Mouse (Mus musculus) ES-E14 (cell line): ENCODE measurements around the gene Slc2a8. TPM values are rescaled to one million over a fixed set of nuclear protein-coding genes. Genes with fewer than 3 reads are reported as not detected.

ENCODE experiments used
- DNase-seq: peaks from one replicate; pipeline ENCODE4 v3.0.0-alpha.2; 2013; ENCODE audit warnings: low read depth, low spot score
- H3K27ac ChIP-seq: 2 replicates; pipeline ENCODE4 v1.5.1; 2012; ENCODE audit warnings: low read depth, mild to moderate bottlenecking, low read length, moderate library complexity, mixed read lengths; ENCODE audit not compliant: poor library complexity, insufficient read depth, severe bottlenecking
- H3K36me3 ChIP-seq: 2 replicates; pipeline ENCODE4 v1.6.1; 2012; ENCODE audit warnings: mild to moderate bottlenecking, low read length, moderate library complexity, mixed read lengths; ENCODE audit not compliant: control insufficient read depth, poor library complexity, insufficient read depth, severe bottlenecking
- H3K4me1 ChIP-seq, 2 experiments: fragments of 150-350 bp in 1 of 2; sonication (generic) in 1 of 2; 2 replicates each; pipeline ENCODE4 v1.6.1; 2012; ENCODE audit warnings: low read length in 2 of 2, mild to moderate bottlenecking in 1 of 2, mixed read lengths in 1 of 2; ENCODE audit not compliant: control insufficient read depth in 2 of 2, insufficient read depth in 2 of 2, poor library complexity in 1 of 2
- H3K4me3 ChIP-seq, 2 experiments: fragments of 150-350 bp in 1 of 2; sonication (generic) in 1 of 2; 2 replicates each; pipeline ENCODE4 v1.5.1; 2012; ENCODE audit warnings: low read length in 2 of 2, low read depth in 1 of 2, mild to moderate bottlenecking in 1 of 2, mixed read lengths in 1 of 2; ENCODE audit not compliant: insufficient read depth in 1 of 2, poor library complexity in 1 of 2, severe bottlenecking in 1 of 2
- H3K9ac ChIP-seq: 2 replicates; pipeline ENCODE4 v1.6.1; 2012; ENCODE audit warnings: low read depth, mild to moderate bottlenecking, low read length, mixed read lengths; ENCODE audit not compliant: poor library complexity, insufficient read depth, severe bottlenecking
- H3K9me3 ChIP-seq: fragments of 150-350 bp; sonication (generic); 2 replicates; pipeline ENCODE4 v1.6.1; 2012; ENCODE audit warnings: low read depth, mild to moderate bottlenecking, low read length; ENCODE audit not compliant: control insufficient read depth, insufficient read depth
- CHD2 ChIP-seq: IDR thresholded peaks from 2 replicates; pipeline ENCODE4 v1.6.1; 2014; ENCODE audit warnings: mild to moderate bottlenecking, low read depth, low read length, inconsistent platforms
- HCFC1 ChIP-seq: IDR thresholded peaks from 2 replicates; pipeline ENCODE4 v1.6.1; 2012; ENCODE audit warnings: low read length, inconsistent platforms, borderline replicate concordance; ENCODE audit not compliant: insufficient read depth
- MAFK ChIP-seq: IDR thresholded peaks from 2 replicates; pipeline ENCODE4 v1.6.1; 2014; ENCODE audit warnings: mild to moderate bottlenecking, low read depth, low read length, inconsistent platforms; ENCODE audit not compliant: insufficient read depth
- ZC3H11A ChIP-seq: IDR thresholded peaks from 2 replicates; pipeline ENCODE4 v1.6.1; 2012; ENCODE audit warnings: low read depth, mild to moderate bottlenecking, inconsistent platforms, low read length, borderline replicate concordance
- ZNF384 ChIP-seq: IDR thresholded peaks from 2 replicates; pipeline ENCODE4 v1.6.1; 2012; ENCODE audit warnings: low read depth, low read length, inconsistent platforms
- in situ Hi-C, 2 experiments: fragments of 600-800 bp; cut with MboI; formaldehyde crosslinking; loops; one replicate each; pipeline ENCODE4 v1.15.1; 2025; ENCODE audit warnings: low sequenced_read_pairs in 2 of 2, inconsistent platforms in 1 of 2; ENCODE audit not compliant: unreplicated experiment in 2 of 2
- total RNA-seq: library from RNA; depleted of rRNA; stranded (reverse); fragments of 300-350 nt; gene quantifications from 2 replicates; pipeline ENCODE4 v1.2.3, GENCODE M21; 2012

Gene Slc2a8
- total RNA-seq, 1 experiment, result 25.7 TPM

- in situ Hi-C loops, result no loop called here
- H3K27ac ChIP-seq, result no peak overlapping the region
- TF ChIP-seq ZC3H11A (no peak), HCFC1 (no peak), CHD2 (no peak), MAFK (no peak), ZNF384 (no peak)
- H3K36me3 ChIP-seq, result peaks cover 28% of the 10 kb centered on the region; the same call in 1 of the 2 replicates
- H3K4me3 ChIP-seq, result 0 out of 4 replicates have a peak overlapping the region, but pooled peaks of 1 of the 2 experiments have one; percentile 26
- H3K9me3 ChIP-seq, result no peaks in the 10 kb centered on the region
- peaks cover 0 to 12% of the 10 kb centered on the region in 2 experiments; a peak in 2 of 4 replicates for H3K4me1 ChIP-seq
- DNase-seq, result peak; percentile 89
- no peak overlapping the region for H3K9ac ChIP-seq
These were observed 42.5 kb downstream of the Slc2a8 start for GRCm38 (mm10) chr2:32939418-32939817.

GRCm38 (mm10) chr2:32938741-32939140 is 43.1 kb downstream of the Slc2a8 start:
- Histone ChIP-seq H3K9me3 (no peaks in the 10 kb centered on the region), H3K4me3 (no peak overlapping the region), H3K36me3 (peaks cover 29% of the 10 kb centered on the region; the same call in 1 of the 2 replicates), H3K9ac (no peak overlapping the region), H3K27ac (no peak overlapping the region), H3K4me1 (peaks cover 0 to 16% of the 10 kb centered on the region in 2 experiments; a peak in 3 of 4 replicates)
- TF ChIP-seq CHD2 (no peak), MAFK (no peak), HCFC1 (no peak), ZC3H11A (no peak), ZNF384 (no peak)
- DNase-seq, result no peak
- in situ Hi-C loops, result no loop called here

GRCm38 (mm10) chr2:32931730-32932129 is 50.2 kb downstream of the Slc2a8 start:
- 0 out of 4 replicates have a peak overlapping the region, but pooled peaks of 1 of the 2 experiments have one; percentile 1 for H3K4me3 ChIP-seq
- no peaks in the 10 kb centered on the region for H3K9me3 ChIP-seq
- no peak overlapping the region for H3K27ac ChIP-seq
- TF ChIP-seq ZC3H11A (no peak), HCFC1 (no peak), MAFK (no peak), ZNF384 (no peak), CHD2 (no peak)
- H3K9ac ChIP-seq, result no peak overlapping the region
- H3K4me1 ChIP-seq, result peaks cover 0 to 36% of the 10 kb centered on the region in 2 experiments; a peak in 3 of 4 replicates
- peaks cover 19% of the 10 kb centered on the region; the same call in 1 of the 2 replicates for H3K36me3 ChIP-seq
- in situ Hi-C loops, result no loop called here
- DNase-seq, result peak; percentile 52

GRCm38 (mm10) chr2:32928947-32929829 is 52.7 kb downstream of the Slc2a8 start:
- Histone ChIP-seq H3K9ac (no peak overlapping the region), H3K4me3 (no peak overlapping the region), H3K36me3 (peaks cover 15% of the 10 kb centered on the region; the same call in 1 of the 2 replicates), H3K27ac (no peak overlapping the region), H3K9me3 (no peaks in the 10 kb centered on the region), H3K4me1 (peaks cover 0 to 40% of the 10 kb centered on the region in 2 experiments; a peak in 3 of 4 replicates)
- DNase-seq, result no peak
- in situ Hi-C loops, result no loop called here
- TF ChIP-seq MAFK (no peak), ZNF384 (no peak), HCFC1 (no peak), CHD2 (no peak), ZC3H11A (no peak)
